Mouse (Mus musculus) limb, embryonic 11.5 days (tissue): ENCODE data around the gene Fcgr1. TPM values are rescaled to one million over a fixed set of nuclear protein-coding genes. Genes with fewer than 3 reads are reported as not detected.
"Not testable (repeated sequence)": the region's sequence is repeated elsewhere in the genome, so short reads cannot be mapped to it uniquely, and the experiment has no call there.

Experiments used
- ATAC-seq: fragments of 200-750 bp; cut with Nextera tagmentation; 2 replicates; pipeline ENCODE4 v1.8.0; 2017; ENCODE audit warnings: low read depth; ENCODE audit not compliant: insufficient number of reproducible peaks, low FRiP score, low TSS enrichment
- DNase-seq: peaks from one replicate; pipeline ENCODE4 v3.0.0-alpha.2; 2015; ENCODE audit warnings: low spot score
- H3K27ac ChIP-seq: fragments of 300-500 bp; sonication (generic); replicated peaks from 2 replicates; pipeline ENCODE4 v1.5.1; 2014; ENCODE audit warnings: low read depth, mild to moderate bottlenecking, low read length
- H3K27me3 ChIP-seq: fragments of 300-500 bp; sonication (generic); 2 replicates; pipeline ENCODE4 v1.6.1; 2014; ENCODE audit warnings: mild to moderate bottlenecking, low read length, mixed read lengths; ENCODE audit not compliant: control insufficient read depth, insufficient read depth
- H3K36me3 ChIP-seq: fragments of 300-500 bp; sonication (generic); 2 replicates; pipeline ENCODE4 v1.6.1; 2014; ENCODE audit warnings: mild to moderate bottlenecking, low read length, moderate library complexity, mixed read lengths; ENCODE audit not compliant: control insufficient read depth, insufficient read depth
- H3K4me1 ChIP-seq: fragments of 300-500 bp; sonication (generic); 2 replicates; pipeline ENCODE4 v1.6.1; 2014; ENCODE audit warnings: low read length, mixed read lengths; ENCODE audit not compliant: control insufficient read depth, insufficient read depth
- H3K4me2 ChIP-seq: fragments of 300-500 bp; sonication (generic); 2 replicates; pipeline ENCODE4 v1.6.1; 2014; ENCODE audit warnings: low read depth, mild to moderate bottlenecking, moderate library complexity; ENCODE audit not compliant: severe bottlenecking
- H3K4me3 ChIP-seq: fragments of 300-500 bp; sonication (generic); 2 replicates; pipeline ENCODE4 v1.5.1; 2014; ENCODE audit warnings: low read depth, low read length
- H3K9ac ChIP-seq: fragments of 300-500 bp; sonication (generic); 2 replicates; pipeline ENCODE4 v1.6.1; 2014; ENCODE audit warnings: mild to moderate bottlenecking, low read length
- H3K9me3 ChIP-seq: fragments of 300-500 bp; sonication (generic); 2 replicates; pipeline ENCODE4 v1.6.1; 2016; ENCODE audit warnings: low read length; ENCODE audit not compliant: control insufficient read depth
- WGBS: fragments of 180-500 bp; shearing (Covaris S2); extraction: QIAGEN DNeasy Blood & Tissue Kit; methylation state at CpG from one replicate; pipeline ENCODE4 v1.1.7; 2014; 5-methylcytosine and 5-hydroxymethylcytosine counted together
- polyA plus RNA-seq: library from polyadenylated mRNA; unstranded; fragments of >200 nt; fragmentation: Nextera tagmentation; extraction: Ambion mirVana; gene quantifications from 2 replicates; pipeline ENCODE4 v1.2.1, GENCODE M21; 2014

Fcgr1 gene
- polyA plus RNA-seq, 1 experiment from 2014 or later = 0.67 TPM

GRCm38 (mm10) chr3:96277800-96278624, 15.8 kb downstream of the Fcgr1 start:
- no peaks in the 10 kb centered on the region for H3K27me3 ChIP-seq
- peak; percentile 91 for ATAC-seq
- peak overlapping the region; percentile 70 for H3K27ac ChIP-seq
- peak overlapping the region; percentile 43 for H3K4me3 ChIP-seq
- H3K9me3 ChIP-seq = no peaks in the 10 kb centered on the region
- H3K36me3 ChIP-seq = no peaks in the 10 kb centered on the region
- H3K9ac ChIP-seq = peak overlapping the region; percentile 68
- WGBS = under 1% methylated on average over 49 of the region's 49 CpGs
- H3K4me2 ChIP-seq = peak overlapping the region; percentile 82
- peak; percentile 97 for DNase-seq
- H3K4me1 ChIP-seq = no peaks in the 10 kb centered on the region

- Histone ChIP-seq H3K27me3 (no peaks in the 10 kb centered on the region), H3K4me2 (peak overlapping the region; percentile 82), H3K27ac (no peak overlapping the region; the same call in 1 of the 2 replicates), H3K9me3 (no peaks in the 10 kb centered on the region), H3K36me3 (no peaks in the 10 kb centered on the region), H3K9ac (peak overlapping the region; percentile 68), H3K4me3 (peak overlapping the region; percentile 43), H3K4me1 (no peaks in the 10 kb centered on the region)
- no peak; the same call in 1 of the 2 replicates for ATAC-seq
- DNase-seq = peak; percentile 69
- 16% methylated on average over 8 of the region's 8 CpGs for WGBS
Measured at GRCm38 (mm10) chr3:96277428-96277799, 16.4 kb downstream of the Fcgr1 start.

DNA sequence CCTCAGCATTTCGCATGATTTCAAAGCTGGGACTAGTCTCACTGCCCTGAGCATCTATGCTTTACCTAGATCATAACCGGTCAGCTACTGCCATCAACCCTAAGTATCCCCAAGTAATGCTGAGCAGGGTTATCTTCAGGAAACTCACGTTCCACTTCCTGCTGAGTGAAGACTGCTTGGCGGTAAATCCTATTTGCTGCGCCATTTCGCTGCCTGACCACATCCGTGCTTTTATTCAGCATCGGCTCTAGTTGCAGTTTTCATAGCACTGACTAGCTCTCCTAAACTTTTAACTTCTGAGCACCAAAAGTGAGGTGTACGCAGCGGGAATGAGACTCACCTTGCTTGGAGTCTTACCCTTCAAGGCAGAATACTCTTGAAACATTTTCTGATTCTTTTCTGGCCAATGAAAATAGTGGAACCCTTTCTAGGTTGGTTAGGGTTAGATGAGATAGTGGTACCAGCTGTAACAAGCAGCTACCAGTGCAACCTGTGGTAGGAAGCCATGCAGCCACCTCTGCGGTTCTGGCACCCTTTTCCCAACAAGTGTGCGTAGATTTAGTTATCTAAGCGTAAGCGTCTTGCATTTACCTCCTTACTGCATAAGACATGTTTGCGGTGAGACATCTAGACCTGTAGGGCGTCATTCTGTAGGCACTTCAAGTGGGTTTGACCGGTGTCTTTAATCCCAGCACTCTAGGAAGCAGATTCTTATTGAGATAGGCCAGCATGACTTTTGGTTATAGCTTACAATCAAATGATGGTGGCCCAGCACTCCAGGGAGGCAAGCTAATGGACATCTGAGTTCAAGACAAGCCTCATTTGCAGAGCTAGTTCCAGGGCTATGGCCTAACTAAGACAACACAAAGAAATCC, 19.9 kb downstream of the Fcgr1 start:
- no peaks in the 10 kb centered on the region for H3K27me3 ChIP-seq
- no peak overlapping the region for H3K27ac ChIP-seq
- no peaks in the 10 kb centered on the region for H3K36me3 ChIP-seq
- H3K9ac ChIP-seq = no peak overlapping the region
- no peaks in the 10 kb centered on the region for H3K9me3 ChIP-seq
- WGBS = 90% methylated on average over 17 of the region's 17 CpGs
- no peak overlapping the region for H3K4me3 ChIP-seq
- ATAC-seq (no peak), DNase-seq (no peak)
- H3K4me2 ChIP-seq = no peak overlapping the region
- no peaks in the 10 kb centered on the region for H3K4me1 ChIP-seq

DNA sequence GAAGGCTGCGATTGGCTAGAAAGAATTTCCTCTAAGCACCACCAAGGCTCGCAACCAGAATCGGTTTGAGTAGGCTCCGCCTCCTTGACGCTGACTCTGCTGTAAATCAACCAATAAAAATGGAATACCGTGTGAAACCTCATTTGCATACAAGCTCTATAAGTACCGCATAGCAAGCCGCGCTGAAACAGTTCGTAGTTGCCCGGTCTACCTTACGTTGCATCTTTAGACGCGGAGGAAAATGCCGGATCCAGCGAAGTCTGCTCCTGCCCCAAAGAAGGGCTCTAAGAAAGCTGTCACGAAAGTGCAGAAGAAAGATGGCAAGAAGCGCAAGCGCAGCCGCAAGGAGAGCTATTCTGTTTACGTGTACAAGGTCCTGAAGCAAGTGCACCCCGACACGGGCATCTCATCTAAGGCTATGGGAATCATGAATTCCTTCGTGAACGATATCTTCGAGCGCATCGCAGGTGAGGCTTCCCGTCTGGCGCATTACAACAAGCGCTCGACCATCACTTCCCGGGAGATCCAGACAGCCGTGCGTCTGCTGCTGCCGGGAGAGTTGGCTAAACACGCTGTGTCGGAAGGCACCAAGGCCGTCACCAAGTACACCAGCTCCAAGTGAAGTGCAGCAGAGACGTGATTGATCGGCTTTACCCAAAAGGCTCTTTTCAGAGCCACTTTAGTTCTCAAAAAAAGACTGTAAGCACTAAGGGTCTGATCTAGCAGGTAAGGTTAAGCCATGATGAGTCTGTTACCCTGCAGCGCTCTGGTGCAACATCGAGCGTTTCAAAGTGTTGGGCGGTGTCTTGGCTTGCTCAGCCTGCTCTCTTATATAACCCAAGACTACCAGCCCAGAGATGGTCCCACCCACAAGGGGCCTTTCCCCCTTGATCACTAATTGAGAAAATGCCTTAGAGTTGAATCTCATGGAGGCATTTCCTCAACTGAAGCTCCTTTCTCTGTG, 24.0 kb downstream of the Fcgr1 start, which contains the start of gene Hist2h2bb:
TSS of gene Hist2h2bb (plus strand) at position 242 of the 964 bp plus-strand sequence.
- DNase-seq = peak; percentile 95
- no peaks in the 10 kb centered on the region for H3K9me3 ChIP-seq
- peak within 1 kb of the TSS; percentile 96 for H3K27ac ChIP-seq
- WGBS = under 1% methylated on average over 45 of the region's 45 CpGs
- peak within 1 kb of the TSS; percentile 71 for H3K4me2 ChIP-seq
- peaks cover 6% of the 10 kb centered on the region for H3K4me1 ChIP-seq
- H3K9ac ChIP-seq = peak within 1 kb of the TSS; percentile 81
- H3K4me3 ChIP-seq = peak within 1 kb of the TSS; percentile 57
- H3K36me3 ChIP-seq = no peaks in the 10 kb centered on the region
- ATAC-seq = peak; percentile 96
- H3K27me3 ChIP-seq = no peaks in the 10 kb centered on the region

GRCm38 (mm10) chr3:96268776-96269378, 24.9 kb downstream of the Fcgr1 start:
- H3K9ac ChIP-seq = peak overlapping the region; percentile 81
- not testable (repeated sequence) for H3K9me3 ChIP-seq, H3K27me3 ChIP-seq, H3K36me3 ChIP-seq
- peaks cover 11% of the 10 kb centered on the region for H3K4me1 ChIP-seq
- WGBS = 2% methylated on average over 9 of the region's 44 CpGs
- peak overlapping the region; percentile 57 for H3K4me3 ChIP-seq
- DNase-seq (peak; percentile 66), ATAC-seq (peak; percentile 45)
- peak overlapping the region; percentile 63 for H3K4me2 ChIP-seq
- peak overlapping the region; percentile 96 for H3K27ac ChIP-seq

DNA sequence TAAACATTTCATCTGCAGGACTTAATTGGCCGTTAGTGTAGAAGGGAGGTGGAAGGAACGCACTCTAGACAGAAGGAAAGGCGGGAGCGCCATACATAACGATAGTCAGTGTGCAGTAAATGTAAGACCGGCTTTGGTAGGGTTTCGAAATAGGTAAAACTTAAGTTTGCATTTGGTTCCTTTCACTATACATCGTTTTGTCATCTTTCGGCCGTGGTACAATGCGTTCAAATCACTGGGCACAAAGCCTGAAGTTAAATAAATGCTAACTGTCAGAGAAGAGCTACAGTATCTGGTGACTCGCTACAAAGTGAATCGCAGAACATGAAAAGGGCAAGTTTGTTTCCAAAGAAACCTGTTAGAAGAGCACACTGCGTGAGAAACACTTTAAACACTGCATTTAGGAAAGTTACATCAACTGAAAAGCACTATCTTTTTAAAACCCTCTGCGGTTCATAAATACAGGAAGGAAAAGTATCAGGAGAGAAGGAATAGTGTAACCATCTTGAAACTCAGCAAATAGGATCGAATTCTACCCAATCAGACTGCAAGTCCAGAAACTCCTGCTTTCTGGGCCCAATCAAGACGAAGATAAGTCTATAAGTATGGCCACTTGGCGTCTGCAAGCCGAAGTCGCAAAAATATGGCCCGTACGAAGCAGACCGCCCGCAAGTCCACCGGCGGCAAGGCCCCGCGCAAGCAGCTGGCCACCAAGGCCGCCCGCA, 25.6 kb downstream of the Fcgr1 start, which contains the start of gene Hist2h3b:
TSS of gene Hist2h3b (plus strand) at position 604 of the 725 bp plus-strand sequence.
- H3K4me1 ChIP-seq = peaks cover 11% of the 10 kb centered on the region
- H3K4me2 ChIP-seq = peak within 1 kb of the TSS; percentile 63
- DNase-seq (peak; percentile 83), ATAC-seq (peak; percentile 71)
- H3K27me3 ChIP-seq = no peaks in the 10 kb centered on the region
- 27% methylated on average over 28 of the region's 30 CpGs for WGBS
- H3K4me3 ChIP-seq = peak within 1 kb of the TSS; percentile 57
- H3K9ac ChIP-seq = peak within 1 kb of the TSS; percentile 81
- H3K27ac ChIP-seq = peak within 1 kb of the TSS; percentile 96
- H3K36me3 ChIP-seq = no peaks in the 10 kb centered on the region
- H3K9me3 ChIP-seq = no peaks in the 10 kb centered on the region

- WGBS = 80% methylated on average over 4 of the region's 4 CpGs
- Histone ChIP-seq H3K27me3 (no peaks in the 10 kb centered on the region), H3K36me3 (no peaks in the 10 kb centered on the region), H3K4me2 (no peak overlapping the region), H3K9me3 (no peaks in the 10 kb centered on the region), H3K4me3 (no peak overlapping the region), H3K27ac (peak overlapping the region; percentile 96; the same call in 1 of the 2 replicates), H3K9ac (no peak overlapping the region), H3K4me1 (peaks cover 11% of the 10 kb centered on the region)
- DNase-seq = no peak
- ATAC-seq = no peak
Measured at GRCm38 (mm10) chr3:96267541-96267940, 26.2 kb downstream of the Fcgr1 start.
